Mouse (Mus musculus) C2C12 (cell line): ENCODE measurements at regions not wholly inside any gene's neighbourhood (a gene's known extent, or its start where the extent isn't known, plus 50 kb on each side); places are given as distances from the start of the nearest gene placed in this dataset.

Source experiments
- CTCF ChIP-seq: IDR thresholded peaks from one replicate; pipeline ENCODE4 v1.5.1; 2011; ENCODE audit not compliant: control insufficient read depth, insufficient read depth, insufficient read length
- MAX ChIP-seq: IDR thresholded peaks from one replicate; pipeline ENCODE4 v1.6.1; 2011; ENCODE audit warnings: mild to moderate bottlenecking, control low read depth

DNA sequence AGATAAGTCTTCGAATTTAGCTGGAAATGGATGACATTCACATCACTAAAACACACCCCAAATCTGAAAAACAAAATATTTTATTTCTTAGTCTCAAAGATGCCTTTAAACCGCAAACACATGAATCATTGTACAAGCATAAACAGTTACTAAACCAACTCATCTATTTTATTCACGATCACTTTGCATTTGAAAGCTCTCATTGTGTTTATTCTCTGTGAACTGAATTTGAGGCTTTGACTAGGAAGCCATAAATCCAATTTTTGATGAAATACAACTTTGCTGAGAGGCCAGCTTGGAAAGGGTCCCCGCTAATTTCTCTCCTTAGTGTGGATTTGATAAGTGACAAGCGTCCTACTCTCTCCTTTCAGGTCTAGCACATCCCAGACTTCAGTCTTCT is 113.5 kb upstream of the Fam19a1 start:
- no peak for TF ChIP-seq MAX
- no peak for TF ChIP-seq CTCF
